Mouse (Mus musculus) C2C12 (cell line): ENCODE measurements at regions not wholly inside any gene's neighbourhood (a gene's known extent, or its start where the extent isn't known, plus 50 kb on each side); places are given as distances from the start of the nearest gene placed in this dataset.
"Not testable (repeated sequence)": the region's sequence is repeated elsewhere in the genome, so short reads cannot be mapped to it uniquely, and the experiment has no call there.

Experiments
- H3K27me3 ChIP-seq: one replicate; pipeline ENCODE4 v1.6.1; 2011; ENCODE audit not compliant: control insufficient read depth, insufficient read depth, insufficient read length
- H3K36me3 ChIP-seq: one replicate; pipeline ENCODE4 v1.6.1; 2011; ENCODE audit not compliant: control insufficient read depth, insufficient read depth
- H3K4me3 ChIP-seq: one replicate; pipeline ENCODE4 v1.5.1; 2011; ENCODE audit warnings: mild to moderate bottlenecking, control low read depth; ENCODE audit not compliant: poor library complexity, insufficient read depth, severe bottlenecking
- H3K79me2 ChIP-seq: one replicate; pipeline ENCODE4 v1.6.1; 2011; ENCODE audit not compliant: control insufficient read depth, insufficient read depth
- H3K79me3 ChIP-seq: one replicate; pipeline ENCODE4 v1.6.1; 2011; ENCODE audit warnings: low read depth, control low read depth
- H3ac ChIP-seq: one replicate; pipeline ENCODE3; 2011; ENCODE audit warnings: low read depth; ENCODE audit not compliant: control insufficient read depth, insufficient read length
- CEBPB ChIP-seq: IDR thresholded peaks from one replicate; pipeline ENCODE4 v1.6.1; 2011; ENCODE audit warnings: low read depth, mild to moderate bottlenecking, control low read depth, moderate library complexity
- CTCF ChIP-seq: IDR thresholded peaks from one replicate; pipeline ENCODE4 v1.5.1; 2011; ENCODE audit not compliant: control insufficient read depth, insufficient read depth, insufficient read length
- FOSL1 ChIP-seq: IDR thresholded peaks from one replicate; pipeline ENCODE4 v1.8.0; 2011; ENCODE audit warnings: mild to moderate bottlenecking, low read length; ENCODE audit not compliant: poor library complexity, insufficient read depth, severe bottlenecking
- MAX ChIP-seq: IDR thresholded peaks from one replicate; pipeline ENCODE4 v1.6.1; 2011; ENCODE audit warnings: mild to moderate bottlenecking, control low read depth
- MYOD1 ChIP-seq: IDR thresholded peaks from one replicate; pipeline ENCODE4 v1.6.1; 2011; ENCODE audit warnings: low read depth; ENCODE audit not compliant: control insufficient read depth, insufficient read length
- MYOG ChIP-seq: IDR thresholded peaks from one replicate; pipeline ENCODE4 v1.6.1; 2011; ENCODE audit not compliant: control insufficient read depth, insufficient read length; ENCODE audit errors: extremely low read depth
- USF1 ChIP-seq: IDR thresholded peaks from one replicate; pipeline ENCODE4 v1.6.1; 2011; ENCODE audit warnings: low read depth, mild to moderate bottlenecking, control low read depth, moderate library complexity

DNA sequence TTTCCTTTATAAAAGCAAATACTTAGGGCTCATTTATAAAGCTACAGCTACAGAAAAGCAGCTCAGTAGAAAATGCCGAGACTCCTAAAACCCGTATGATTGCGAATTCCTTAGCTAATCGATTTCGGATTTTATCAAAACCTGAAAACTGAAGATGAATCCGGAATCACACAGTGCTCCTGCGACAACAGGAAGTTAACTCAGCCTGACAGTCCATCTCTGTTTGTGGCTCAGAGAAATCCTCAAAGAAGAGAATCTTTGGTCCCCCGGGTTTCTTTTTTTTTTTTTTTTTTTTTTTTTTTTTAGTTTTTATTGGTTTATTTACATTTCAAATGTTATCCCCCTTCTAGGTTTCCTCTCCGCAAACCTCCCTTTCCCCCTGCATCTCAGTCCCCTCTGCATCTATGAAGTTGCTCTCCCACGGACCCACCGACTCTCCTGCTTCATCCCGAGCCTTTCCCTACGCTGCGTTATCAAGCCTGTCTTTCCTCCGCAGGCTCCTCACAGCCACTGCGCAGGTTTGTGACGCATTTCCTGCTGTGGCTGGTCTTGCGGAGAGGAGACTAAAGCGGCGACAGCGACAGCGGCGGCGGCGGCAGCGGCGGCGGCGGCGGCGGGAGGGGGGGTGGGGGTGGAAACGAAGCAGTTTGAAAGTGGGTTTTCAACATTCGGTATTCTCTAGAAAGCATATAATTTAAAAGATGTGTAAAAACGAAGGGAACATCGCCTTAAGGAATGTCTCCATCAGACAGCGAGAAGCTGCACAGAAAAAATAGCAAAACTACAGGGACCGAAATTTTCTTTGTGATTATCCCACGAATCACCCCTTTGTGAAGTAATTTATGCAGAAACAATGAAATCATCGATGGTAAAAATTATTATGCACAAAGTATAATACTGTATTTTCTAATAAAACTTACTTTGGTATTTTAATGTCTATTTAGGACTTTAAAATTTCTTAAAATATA is 352.3 kb upstream of the Snrpn start:
- not testable (repeated sequence) for H3K79me2 ChIP-seq, H3K79me3 ChIP-seq, H3K27me3 ChIP-seq, H3ac ChIP-seq, H3K36me3 ChIP-seq
- H3K4me3 ChIP-seq = peak overlapping the region; percentile 14

- H3K79me2 ChIP-seq, H3K79me3 ChIP-seq, H3K36me3 ChIP-seq, H3K4me3 ChIP-seq, H3ac ChIP-seq, H3K27me3 ChIP-seq: not testable (repeated sequence)
Observed at GRCm38 (mm10) chr7:60487839-60488454, 347.9 kb upstream of the Snrpn start.

- not testable (repeated sequence) for H3K79me2 ChIP-seq, H3K27me3 ChIP-seq, H3ac ChIP-seq, H3K36me3 ChIP-seq, H3K4me3 ChIP-seq, H3K79me3 ChIP-seq
Observed at GRCm38 (mm10) chr7:60450074-60450603, 310.1 kb upstream of the Snrpn start.

- not testable (repeated sequence) for H3ac ChIP-seq, H3K4me3 ChIP-seq, H3K36me3 ChIP-seq, H3K27me3 ChIP-seq, H3K79me2 ChIP-seq, H3K79me3 ChIP-seq
Observed at GRCm38 (mm10) chr7:60449239-60450073, 309.4 kb upstream of the Snrpn start.

GRCm38 (mm10) chr7:60438781-60439180 is 298.8 kb upstream of the Snrpn start:
- TF ChIP-seq FOSL1 = no peak
- TF ChIP-seq MAX = no peak
- no peak for TF ChIP-seq CEBPB
- no peak for TF ChIP-seq MYOG
- TF ChIP-seq CTCF = no peak
- no peak for TF ChIP-seq MYOD1
- TF ChIP-seq USF1 = no peak
- Histone ChIP-seq H3K36me3 (no peaks in the 10 kb centered on the region), H3K4me3 (no peak overlapping the region), H3K79me3 (no peaks in the 10 kb centered on the region), H3K27me3 (no peaks in the 10 kb centered on the region), H3K79me2 (no peaks in the 10 kb centered on the region), H3ac (no peak overlapping the region)

GRCm38 (mm10) chr7:60391011-60391863 is 251.2 kb upstream of the Snrpn start:
- not testable (repeated sequence) for H3K27me3 ChIP-seq, H3K79me3 ChIP-seq, H3K79me2 ChIP-seq, H3K4me3 ChIP-seq, H3ac ChIP-seq, H3K36me3 ChIP-seq

GRCm38 (mm10) chr7:60386957-60387356 is 246.9 kb upstream of the Snrpn start:
- H3K36me3 ChIP-seq, H3K27me3 ChIP-seq, H3K4me3 ChIP-seq, H3K79me2 ChIP-seq, H3K79me3 ChIP-seq, H3ac ChIP-seq: not testable (repeated sequence)

DNA sequence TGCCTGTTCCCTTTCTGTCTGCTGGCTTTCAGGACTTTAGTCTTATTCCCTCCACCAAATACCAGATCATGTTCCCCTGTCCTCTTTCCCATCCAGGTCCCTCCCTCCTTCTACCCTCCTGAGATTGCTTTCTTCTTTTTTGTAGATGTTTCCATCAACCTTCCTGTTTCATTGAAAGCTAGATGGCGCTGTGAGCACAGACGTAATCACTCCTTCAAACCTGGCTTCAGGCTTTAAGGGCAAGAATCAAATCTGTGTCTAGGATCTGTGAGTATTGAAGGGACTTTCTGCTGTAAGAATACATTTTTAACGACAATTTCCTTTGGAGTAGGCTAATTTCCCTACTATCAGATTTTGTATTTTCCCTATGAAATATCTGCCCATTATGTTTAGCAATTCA is 234.0 kb upstream of the Snrpn start:
- not testable (repeated sequence) for H3K79me3 ChIP-seq, H3K4me3 ChIP-seq, H3ac ChIP-seq, H3K79me2 ChIP-seq, H3K36me3 ChIP-seq, H3K27me3 ChIP-seq

GRCm38 (mm10) chr7:60352206-60352605 is 212.2 kb upstream of the Snrpn start:
- not testable (repeated sequence) for H3K79me3 ChIP-seq, H3K4me3 ChIP-seq, H3K79me2 ChIP-seq, H3ac ChIP-seq, H3K36me3 ChIP-seq, H3K27me3 ChIP-seq
